Mouse (Mus musculus) limb, embryonic 14.5 days (tissue): ENCODE results near the gene Large2. TPM values are rescaled to one million over a fixed set of nuclear protein-coding genes. Genes with fewer than 3 reads are reported as not detected.
A peak's percentile ranks its signal among the peaks of the same experiment; 100 is the strongest.

Experiments
- ATAC-seq: fragments of 200-750 bp; cut with Nextera tagmentation; 2 replicates; pipeline ENCODE4 v1.8.0; 2017; ENCODE audit warnings: low read depth, moderate number of reproducible peaks, moderate TSS enrichment; ENCODE audit not compliant: low FRiP score
- DNase-seq: peaks from one replicate; pipeline ENCODE4 v3.0.0-alpha.2; 2015; ENCODE audit warnings: low spot score
- H3K27ac ChIP-seq: fragments of 300-500 bp; sonication (generic); replicated peaks from 2 replicates; pipeline ENCODE4 v1.5.1; 2014; ENCODE audit warnings: low read depth, mild to moderate bottlenecking, low read length, moderate library complexity, mixed read lengths
- H3K27me3 ChIP-seq: fragments of 300-500 bp; sonication (generic); 2 replicates; pipeline ENCODE4 v1.6.1; 2014; ENCODE audit warnings: low read length, mixed read lengths; ENCODE audit not compliant: control insufficient read depth, insufficient read depth
- H3K36me3 ChIP-seq: fragments of 300-500 bp; sonication (generic); 2 replicates; pipeline ENCODE4 v1.6.1; 2014; ENCODE audit warnings: mild to moderate bottlenecking, low read length, moderate library complexity, mixed read lengths; ENCODE audit not compliant: control insufficient read depth, insufficient read depth
- H3K4me1 ChIP-seq: fragments of 300-500 bp; sonication (generic); 2 replicates; pipeline ENCODE4 v1.6.1; 2014; ENCODE audit warnings: antibody characterized with exemption, low read length, mixed read lengths; ENCODE audit not compliant: control insufficient read depth, insufficient read depth
- H3K4me2 ChIP-seq: fragments of 300-500 bp; sonication (generic); replicated peaks from 2 replicates; pipeline ENCODE4 v1.6.1; 2014; ENCODE audit warnings: low read depth, mild to moderate bottlenecking, low read length, moderate library complexity; ENCODE audit not compliant: severe bottlenecking
- H3K4me3 ChIP-seq: fragments of 300-500 bp; sonication (generic); replicated peaks from 2 replicates; pipeline ENCODE4 v1.5.1; 2014; ENCODE audit warnings: low read length
- H3K9ac ChIP-seq: fragments of 300-500 bp; sonication (generic); 2 replicates; pipeline ENCODE4 v1.6.1; 2014; ENCODE audit warnings: mild to moderate bottlenecking, low read depth, low read length, moderate library complexity; ENCODE audit not compliant: severe bottlenecking
- H3K9me3 ChIP-seq: fragments of 300-500 bp; sonication (generic); 2 replicates; pipeline ENCODE4 v1.6.1; 2016; ENCODE audit warnings: low read length; ENCODE audit not compliant: control insufficient read depth
- POLR2A ChIP-seq: fragments of 200-500 bp; IDR thresholded peaks from 2 replicates; pipeline ENCODE4 v1.8.0; 2012; ENCODE audit warnings: inconsistent platforms, mild to moderate bottlenecking, moderate library complexity, borderline replicate concordance; ENCODE audit not compliant: insufficient read depth, insufficient read length; ENCODE audit errors: extremely low read depth
- WGBS: fragments of 180-500 bp; shearing (Covaris S2); extraction: QIAGEN DNeasy Blood & Tissue Kit; methylation state at CpG from one replicate; pipeline ENCODE4 v1.1.7; 2014; 5-methylcytosine and 5-hydroxymethylcytosine counted together
- polyA plus RNA-seq, 2 experiments: library from polyadenylated mRNA; depleted of rRNA in 1 of 2; stranded (reverse) in 1 of 2; unstranded in 1 of 2; fragments of >200 nt; fragmentation: Nextera tagmentation in 1 of 2; extraction: Ambion mirVana in 1 of 2; gene quantifications; 2 replicates each; pipeline versions ENCODE4 v1.2.1 to v1.2.3; 2012 to 2014

Gene Large2
- polyA plus RNA-seq, 2 experiments, result 16.3 to 32.7 TPM

GRCm38 (mm10) chr2:92370375-92370774 lies 4.3 kb downstream of the Large2 start:
- 14% methylated on average over 19 of the region's 19 CpGs for WGBS
- peaks cover 12% of the 10 kb centered on the region; the same call in 1 of the 2 replicates for H3K36me3 ChIP-seq
- H3K4me3 ChIP-seq, result peak overlapping the region; percentile 45
- H3K4me1 ChIP-seq, result peaks cover 28% of the 10 kb centered on the region
- H3K9ac ChIP-seq, result peak overlapping the region; percentile 61
- no peak for TF ChIP-seq POLR2A
- DNase-seq, result no peak
- no peaks in the 10 kb centered on the region; the same call in 1 of the 2 replicates for H3K27me3 ChIP-seq
- no peaks in the 10 kb centered on the region for H3K9me3 ChIP-seq
- ATAC-seq, result no peak
- no peak overlapping the region for H3K27ac ChIP-seq
- peak overlapping the region; percentile 90 for H3K4me2 ChIP-seq

GRCm38 (mm10) chr2:92367383-92368029 lies 7.2 kb downstream of the Large2 start:
- no peak overlapping the region for H3K4me3 ChIP-seq
- H3K36me3 ChIP-seq, result peaks cover 28% of the 10 kb centered on the region
- no peak overlapping the region for H3K27ac ChIP-seq
- H3K9me3 ChIP-seq, result no peaks in the 10 kb centered on the region
- H3K9ac ChIP-seq, result no peak overlapping the region
- peaks cover 27% of the 10 kb centered on the region for H3K4me1 ChIP-seq
- no peak overlapping the region for H3K4me2 ChIP-seq
- no peak for DNase-seq
- ATAC-seq, result no peak
- no peaks in the 10 kb centered on the region; the same call in 1 of the 2 replicates for H3K27me3 ChIP-seq
- no peak for TF ChIP-seq POLR2A
- 31% methylated on average over 17 of the region's 20 CpGs for WGBS

GRCm38 (mm10) chr2:92365568-92365967 lies 9.1 kb downstream of the Large2 start:
- DNase-seq (no peak), ATAC-seq (no peak)
- H3K4me3 ChIP-seq, result no peak overlapping the region
- H3K27me3 ChIP-seq, result no peaks in the 10 kb centered on the region
- H3K36me3 ChIP-seq, result peaks cover 41% of the 10 kb centered on the region
- no peak overlapping the region for H3K9ac ChIP-seq
- WGBS, result 86% methylated on average over 10 of the region's 10 CpGs
- no peak for TF ChIP-seq POLR2A
- peaks cover 8% of the 10 kb centered on the region; the same call in 1 of the 2 replicates for H3K4me1 ChIP-seq
- no peak overlapping the region for H3K27ac ChIP-seq
- H3K4me2 ChIP-seq, result no peak overlapping the region
- H3K9me3 ChIP-seq, result no peaks in the 10 kb centered on the region

GRCm38 (mm10) chr2:92364086-92364485 lies 10.6 kb downstream of the Large2 start:
- no peak overlapping the region for H3K4me3 ChIP-seq
- no peak overlapping the region for H3K9ac ChIP-seq
- H3K9me3 ChIP-seq, result no peaks in the 10 kb centered on the region
- no peaks in the 10 kb centered on the region for H3K4me1 ChIP-seq
- ATAC-seq, result no peak
- H3K4me2 ChIP-seq, result no peak overlapping the region
- peaks cover 56% of the 10 kb centered on the region for H3K36me3 ChIP-seq
- DNase-seq, result no peak
- no peaks in the 10 kb centered on the region for H3K27me3 ChIP-seq
- no peak for TF ChIP-seq POLR2A
- 90% methylated on average over 4 of the region's 4 CpGs for WGBS
- no peak overlapping the region for H3K27ac ChIP-seq

- no peak overlapping the region for H3K27ac ChIP-seq
Measured at GRCm38 (mm10) chr2:92362571-92363228, 12.0 kb downstream of the Large2 start.

More at GRCm38 (mm10) chr2:92362571-92363228, 12.0 kb downstream of the Large2 start:
- Histone ChIP-seq H3K9me3 (no peaks in the 10 kb centered on the region), H3K9ac (no peak overlapping the region), H3K4me2 (no peak overlapping the region), H3K27me3 (no peaks in the 10 kb centered on the region), H3K4me3 (no peak overlapping the region), H3K4me1 (no peaks in the 10 kb centered on the region), H3K36me3 (peaks cover 68% of the 10 kb centered on the region)
- 94% methylated on average over 6 of the region's 6 CpGs for WGBS
- TF ChIP-seq POLR2A, result no peak
- DNase-seq, result no peak
- no peak for ATAC-seq
